Mouse (Mus musculus) liver, postnatal 0 days (tissue): ENCODE results near the gene Trim47. TPM values are rescaled to one million over a fixed set of nuclear protein-coding genes. Genes with fewer than 3 reads are reported as not detected.

Experiments
- ATAC-seq: fragments of 200-750 bp; cut with Nextera tagmentation; 2 replicates; pipeline ENCODE4 v1.8.0; 2017; ENCODE audit warnings: mild to moderate bottlenecking, moderate library complexity
- DNase-seq: peaks from one replicate; pipeline ENCODE4 v3.0.0-alpha.2; 2016
- H3K27ac ChIP-seq: fragments of 300-500 bp; sonication (generic); 2 replicates; pipeline ENCODE4 v1.5.1; 2014; ENCODE audit warnings: antibody characterized with exemption, moderate library complexity, mild to moderate bottlenecking, low read depth
- H3K27me3 ChIP-seq: fragments of 300-500 bp; sonication (generic); 2 replicates; pipeline ENCODE4 v1.6.1; 2014; ENCODE audit warnings: low read length, control low read depth, mixed read lengths; ENCODE audit not compliant: insufficient read depth
- H3K36me3 ChIP-seq: fragments of 300-500 bp; sonication (generic); replicated peaks from 2 replicates; pipeline ENCODE4 v1.6.1; 2014; ENCODE audit warnings: mild to moderate bottlenecking, control low read depth, low read length, moderate library complexity, mixed read lengths; ENCODE audit not compliant: insufficient read depth
- H3K4me1 ChIP-seq: fragments of 300-500 bp; sonication (generic); 2 replicates; pipeline ENCODE4 v1.6.1; 2014; ENCODE audit warnings: antibody characterized with exemption, mild to moderate bottlenecking, control low read depth; ENCODE audit not compliant: insufficient read depth
- H3K4me2 ChIP-seq: fragments of 300-500 bp; sonication (generic); 2 replicates; pipeline ENCODE4 v1.6.1; 2014; ENCODE audit warnings: low read depth, mild to moderate bottlenecking, low read length, moderate library complexity, mixed read lengths
- H3K4me3 ChIP-seq: fragments of 300-500 bp; sonication (generic); 2 replicates; pipeline ENCODE4 v1.5.1; 2014; ENCODE audit warnings: low read depth, low read length
- H3K9ac ChIP-seq: fragments of 300-500 bp; sonication (generic); replicated peaks from 2 replicates; pipeline ENCODE4 v1.6.1; 2014; ENCODE audit warnings: mild to moderate bottlenecking, moderate library complexity
- H3K9me3 ChIP-seq: fragments of 300-500 bp; sonication (generic); 2 replicates; pipeline ENCODE4 v1.6.1; 2016; ENCODE audit warnings: mild to moderate bottlenecking, control low read depth, low read length, mixed read lengths
- CTCF ChIP-seq: sonication (generic); IDR thresholded peaks from 2 replicates; pipeline ENCODE4 v1.5.1; 2016; ENCODE audit warnings: antibody characterized with exemption, low read depth
- EP300 ChIP-seq: IDR thresholded peaks from 2 replicates; pipeline ENCODE4 v1.6.1; 2016; ENCODE audit warnings: antibody characterized with exemption, low read depth, mild to moderate bottlenecking
- WGBS: fragments of 180-500 bp; shearing (Covaris S2); extraction: QIAGEN DNeasy Blood & Tissue Kit; methylation state at CpG from one replicate; pipeline ENCODE4 v1.1.7; 2014; ENCODE audit not compliant: insufficient replicate concordance; 5-methylcytosine and 5-hydroxymethylcytosine counted together
- polyA plus RNA-seq: library from polyadenylated mRNA; unstranded; fragments of >200 nt; fragmentation: Nextera tagmentation; extraction: Ambion mirVana; gene quantifications from 2 replicates; pipeline ENCODE4 v1.2.1, GENCODE M21; 2015

The Trim47 gene
- polyA plus RNA-seq, 1 experiment from 2014 or later = 5.7 TPM

DNA sequence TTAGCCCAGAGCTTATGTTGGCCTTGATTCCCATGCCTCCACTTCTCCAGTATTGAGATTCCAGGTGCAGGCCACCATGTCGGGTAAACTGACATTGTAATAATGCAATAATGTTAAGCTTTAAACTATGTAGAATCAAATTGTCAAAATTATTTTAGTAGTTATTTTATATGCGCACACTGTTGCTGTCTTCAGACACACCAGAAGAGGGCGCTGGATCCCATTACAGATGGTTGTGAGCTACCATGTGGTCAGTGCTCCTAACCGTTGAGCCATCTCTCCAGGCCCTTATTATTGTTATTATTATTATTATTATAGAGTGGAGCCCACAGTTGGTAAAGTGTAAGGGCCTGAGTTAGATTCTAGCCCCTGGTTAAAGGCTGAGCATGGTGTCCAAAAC, 15.9 kb downstream of the Trim47 start:
- Histone ChIP-seq H3K9me3 (no peaks in the 10 kb centered on the region), H3K4me3 (no peak overlapping the region), H3K27me3 (peaks cover 31% of the 10 kb centered on the region), H3K27ac (peak overlapping the region; percentile 17; the same call in 1 of the 2 replicates), H3K4me1 (peaks cover 28% of the 10 kb centered on the region), H3K36me3 (0 out of 2 replicates have a peak, but pooled peaks cover 2% of the 10 kb centered on the region), H3K9ac (no peak overlapping the region), H3K4me2 (no peak overlapping the region)
- 74% methylated on average over 4 of the region's 4 CpGs for WGBS
- DNase-seq (no peak), ATAC-seq (no peak)
- TF ChIP-seq CTCF (0 out of 2 replicates have a peak, but pooled peaks have one; percentile 23), EP300 (no peak)

DNA sequence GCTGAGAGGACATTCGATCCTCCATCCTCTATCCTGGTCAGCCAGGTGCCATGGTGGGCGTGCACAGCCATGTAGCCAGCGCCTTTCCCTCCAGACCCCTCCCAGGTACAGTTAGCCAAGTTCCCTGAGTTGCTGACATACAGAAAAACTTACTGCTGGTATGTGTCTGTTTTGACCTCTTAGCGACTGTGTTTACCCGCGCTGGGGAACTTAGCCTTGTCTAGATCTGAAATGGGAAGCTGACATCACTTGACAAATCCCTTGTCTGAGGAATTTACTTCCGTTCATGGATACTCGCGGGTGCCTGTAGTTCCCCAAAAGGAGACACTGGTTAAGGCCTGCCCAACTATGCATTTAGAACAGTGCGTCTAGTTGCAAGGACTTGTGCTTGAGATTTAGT, 16.5 kb downstream of the Trim47 start:
- peak overlapping the region; percentile 60 for H3K4me3 ChIP-seq
- H3K27me3 ChIP-seq = peaks cover 31% of the 10 kb centered on the region
- H3K9me3 ChIP-seq = no peaks in the 10 kb centered on the region
- H3K9ac ChIP-seq = peak overlapping the region; percentile 71
- H3K27ac ChIP-seq = peak overlapping the region; percentile 76
- 0 out of 2 replicates have a peak, but pooled peaks cover 2% of the 10 kb centered on the region for H3K36me3 ChIP-seq
- ATAC-seq (peak; percentile 26; the same call in 1 of the 2 replicates), DNase-seq (no peak)
- TF ChIP-seq CTCF (no peak), EP300 (no peak; the same call in 1 of the 2 replicates)
- peaks cover 29% of the 10 kb centered on the region for H3K4me1 ChIP-seq
- 18% methylated on average over 10 of the region's 10 CpGs for WGBS
- H3K4me2 ChIP-seq = peak overlapping the region; percentile 80

DNA sequence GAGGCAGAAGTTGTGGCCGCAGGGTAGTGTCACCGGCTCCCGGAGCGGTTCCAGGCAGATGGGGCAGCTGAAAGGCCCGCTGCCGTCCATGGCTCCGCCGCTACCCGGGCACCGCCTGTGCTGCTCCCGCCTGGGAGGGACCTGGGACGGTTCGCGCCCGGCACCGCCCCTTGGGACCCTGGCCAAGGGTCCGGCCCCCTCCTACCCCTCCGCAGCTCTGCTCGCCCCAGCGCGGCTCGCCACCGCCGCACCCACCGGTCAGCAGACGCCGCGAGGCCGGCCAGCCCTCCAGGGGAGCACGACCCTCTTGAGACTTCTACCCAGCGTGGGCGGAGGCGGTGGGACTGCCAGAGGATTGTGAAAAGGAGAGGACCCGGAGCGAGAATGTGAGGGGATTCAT, 16.9 kb downstream of the Trim47 start:
- Histone ChIP-seq H3K4me2 (peak overlapping the region; percentile 80), H3K9ac (peak overlapping the region; percentile 71), H3K27ac (peak overlapping the region; percentile 76), H3K4me3 (peak overlapping the region; percentile 60), H3K36me3 (0 out of 2 replicates have a peak, but pooled peaks cover 2% of the 10 kb centered on the region), H3K27me3 (peaks cover 31% of the 10 kb centered on the region), H3K9me3 (no peaks in the 10 kb centered on the region), H3K4me1 (peaks cover 29% of the 10 kb centered on the region)
- WGBS = 2% methylated on average over 30 of the region's 35 CpGs
- no peak for TF ChIP-seq EP300
- no peak for TF ChIP-seq CTCF
- ATAC-seq (peak; percentile 71), DNase-seq (peak; percentile 66)

DNA sequence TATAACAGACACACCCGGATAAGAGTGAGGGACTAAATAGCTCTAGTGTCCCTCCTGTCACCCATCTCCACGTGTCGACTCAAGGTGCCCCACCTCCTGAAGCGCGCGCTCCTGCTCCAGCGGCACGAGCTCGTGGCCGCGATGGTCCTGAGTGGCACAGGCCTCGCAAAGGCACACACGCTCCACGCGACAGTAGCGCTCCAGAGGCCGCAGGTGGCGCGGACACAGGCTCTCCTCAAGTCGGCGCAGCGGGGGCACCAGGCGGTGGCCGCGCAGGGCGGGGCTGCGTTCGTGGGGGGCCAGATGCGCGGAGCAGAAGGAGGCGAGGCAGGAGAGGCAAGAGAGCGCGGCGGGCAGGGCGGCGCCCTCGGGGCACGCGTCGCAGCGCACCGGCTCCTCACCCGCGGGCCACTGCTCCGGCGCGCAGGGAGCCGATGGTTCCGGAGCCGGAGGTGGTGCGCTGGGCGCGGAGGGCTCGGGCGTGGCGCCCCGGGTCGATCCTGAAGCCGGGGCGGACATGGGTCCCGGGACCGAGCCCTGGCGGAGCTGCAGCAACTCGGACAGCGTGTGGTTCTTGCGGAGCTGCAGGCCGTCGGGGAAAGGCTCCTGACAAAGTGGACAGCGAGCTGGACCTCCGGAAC, 17.4 kb downstream of the Trim47 start:
- Histone ChIP-seq H3K4me3 (peak overlapping the region; percentile 60), H3K27me3 (peaks cover 31% of the 10 kb centered on the region), H3K4me2 (peak overlapping the region; percentile 80), H3K9me3 (no peaks in the 10 kb centered on the region), H3K9ac (peak overlapping the region; percentile 71), H3K4me1 (peaks cover 31% of the 10 kb centered on the region), H3K27ac (peak overlapping the region; percentile 76), H3K36me3 (0 out of 2 replicates have a peak, but pooled peaks cover 2% of the 10 kb centered on the region)
- TF ChIP-seq EP300 (no peak), CTCF (peak; percentile 12; the same call in 1 of the 2 replicates)
- WGBS = 3% methylated on average over 62 of the region's 70 CpGs
- DNase-seq (peak; percentile 50), ATAC-seq (peak; percentile 42)

DNA sequence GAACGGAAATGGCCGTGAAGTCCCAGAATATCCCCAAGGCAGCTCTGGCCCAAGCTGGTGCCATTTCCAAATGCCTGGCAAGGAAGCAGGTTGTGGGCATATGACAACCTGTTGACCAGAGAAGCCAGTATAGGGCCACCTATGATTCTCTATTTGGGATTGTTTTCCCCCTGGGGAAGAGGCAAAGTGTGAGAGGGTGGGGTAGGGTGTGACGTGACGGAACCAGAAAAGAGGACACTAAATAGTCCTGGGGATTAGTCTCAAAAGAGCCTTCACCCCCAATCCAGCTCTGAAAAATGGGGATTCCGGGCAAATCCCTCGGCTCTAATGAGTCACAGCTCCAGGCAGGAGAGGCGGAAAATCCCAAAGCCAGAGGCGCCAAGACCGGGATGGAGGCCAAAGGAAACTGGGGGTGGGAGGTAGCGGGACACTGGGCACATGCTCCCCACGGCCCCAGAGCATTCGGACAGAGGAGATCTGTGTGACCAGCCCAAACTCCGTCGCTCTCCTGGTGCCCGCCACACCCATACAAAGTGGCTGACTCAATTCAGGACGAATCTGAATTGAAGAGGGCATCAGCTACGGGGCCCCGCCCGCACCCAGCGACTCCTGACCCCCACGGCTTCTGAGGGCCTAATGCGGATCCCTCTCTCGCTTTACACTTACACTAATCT, 18.4 kb downstream of the Trim47 start:
- ATAC-seq (no peak), DNase-seq (peak; percentile 33)
- Histone ChIP-seq H3K4me1 (peaks cover 40% of the 10 kb centered on the region), H3K9me3 (no peaks in the 10 kb centered on the region), H3K27me3 (peaks cover 31% of the 10 kb centered on the region), H3K4me3 (peak overlapping the region; percentile 60), H3K9ac (peak overlapping the region; percentile 71), H3K27ac (no peak overlapping the region; the same call in 1 of the 2 replicates), H3K36me3 (0 out of 2 replicates have a peak, but pooled peaks cover 2% of the 10 kb centered on the region), H3K4me2 (peak overlapping the region; percentile 80)
- 26% methylated on average over 23 of the region's 23 CpGs for WGBS
- TF ChIP-seq EP300 (no peak), CTCF (no peak)

DNA sequence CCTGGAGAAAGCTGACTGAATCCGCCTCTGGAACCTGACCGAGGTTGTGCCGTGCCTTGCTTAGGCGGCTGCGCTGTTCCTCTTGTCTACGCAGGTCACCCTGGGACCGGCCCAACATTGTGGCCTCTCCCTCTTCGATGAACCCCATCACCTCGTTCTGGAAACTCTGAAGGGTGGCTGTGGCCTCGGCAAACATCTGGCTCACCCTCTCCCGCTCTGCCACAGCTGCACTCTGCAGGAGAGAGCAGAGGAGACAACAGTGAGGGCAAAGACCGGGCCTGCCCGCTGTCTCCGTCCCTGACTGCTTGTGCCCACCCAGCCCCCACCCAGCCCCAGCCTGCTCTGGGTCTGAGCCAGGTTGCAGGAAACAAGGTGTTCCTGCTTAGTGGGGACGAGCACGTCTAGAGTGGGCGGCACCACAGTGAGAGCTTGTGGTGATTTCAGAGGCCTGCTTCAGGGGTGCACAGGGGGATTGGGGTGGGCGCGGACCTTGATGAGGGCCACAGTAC, 19.2 kb downstream of the Trim47 start:
- WGBS = 57% methylated on average over 19 of the region's 19 CpGs
- Histone ChIP-seq H3K4me2 (peak overlapping the region; percentile 80), H3K4me1 (peaks cover 46% of the 10 kb centered on the region)

More for the DNA sequence above, 19.2 kb downstream of the Trim47 start:
- H3K27ac ChIP-seq = no peak overlapping the region
- H3K4me3 ChIP-seq = peak overlapping the region; percentile 60; the same call in 1 of the 2 replicates
- no peak for TF ChIP-seq EP300
- no peak for TF ChIP-seq CTCF
- H3K9ac ChIP-seq = peak overlapping the region; percentile 34
- H3K36me3 ChIP-seq = 0 out of 2 replicates have a peak, but pooled peaks cover 2% of the 10 kb centered on the region
- H3K9me3 ChIP-seq = no peaks in the 10 kb centered on the region
- no peak for ATAC-seq
- peak; percentile 21 for DNase-seq
- H3K27me3 ChIP-seq = peaks cover 31% of the 10 kb centered on the region
